Mouse (Mus musculus) embryonic fibroblast, embryonic 13.5 days (primary cell): ENCODE data around the gene Pnkd.

Experiments
- CTCF ChIP-seq: IDR thresholded peaks from 2 replicates; pipeline ENCODE4 v1.5.1; 2011; ENCODE audit warnings: mild to moderate bottlenecking, control low read depth, low read length, moderate library complexity, borderline replicate concordance; ENCODE audit not compliant: insufficient read depth
- POLR2A ChIP-seq: IDR thresholded peaks from 2 replicates; pipeline ENCODE4 v1.6.1; 2011; ENCODE audit warnings: low read depth, mild to moderate bottlenecking, control low read depth, low read length, moderate library complexity

DNA sequence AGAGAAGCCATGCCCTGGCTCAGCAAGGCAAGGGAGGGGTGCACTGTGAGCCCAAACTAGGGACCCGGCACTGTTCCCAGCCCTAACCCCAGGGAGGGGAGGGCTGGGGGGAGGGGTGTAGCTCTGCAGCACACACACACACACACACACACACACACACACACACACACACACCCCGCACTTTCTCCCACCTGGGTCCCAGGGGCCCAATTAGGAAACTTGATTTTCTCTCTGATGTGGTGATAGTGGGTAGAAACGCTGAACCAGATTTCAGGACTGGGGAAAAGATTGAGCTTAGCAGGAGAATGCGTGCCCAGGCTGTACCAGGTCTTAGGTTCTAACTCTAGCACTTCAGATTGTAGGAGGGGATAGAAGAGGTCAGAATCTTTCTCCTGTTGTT is 53.9 kb downstream of the Pnkd start:
- TF ChIP-seq POLR2A: no peak
- TF ChIP-seq CTCF: no peak
